Mouse (Mus musculus) ovary, postnatal 14 days (tissue): ENCODE data around the gene Rora.

ENCODE experiments used
- DNase-seq: peaks from one replicate; pipeline ENCODE4 v3.0.0; 2022; ENCODE audit warnings: low spot score

Rora gene

GRCm38 (mm10) chr9:69307974-69308373 lies 654.4 kb downstream of the Rora start:
- DNase-seq: no peak

- no peak for DNase-seq
These were observed 656.9 kb downstream of the Rora start for GRCm38 (mm10) chr9:69310524-69310923.

GRCm38 (mm10) chr9:69313297-69313696 lies 659.7 kb downstream of the Rora start:
- DNase-seq: no peak

GRCm38 (mm10) chr9:69314451-69315210 lies 661.0 kb downstream of the Rora start:
- no peak for DNase-seq

DNA sequence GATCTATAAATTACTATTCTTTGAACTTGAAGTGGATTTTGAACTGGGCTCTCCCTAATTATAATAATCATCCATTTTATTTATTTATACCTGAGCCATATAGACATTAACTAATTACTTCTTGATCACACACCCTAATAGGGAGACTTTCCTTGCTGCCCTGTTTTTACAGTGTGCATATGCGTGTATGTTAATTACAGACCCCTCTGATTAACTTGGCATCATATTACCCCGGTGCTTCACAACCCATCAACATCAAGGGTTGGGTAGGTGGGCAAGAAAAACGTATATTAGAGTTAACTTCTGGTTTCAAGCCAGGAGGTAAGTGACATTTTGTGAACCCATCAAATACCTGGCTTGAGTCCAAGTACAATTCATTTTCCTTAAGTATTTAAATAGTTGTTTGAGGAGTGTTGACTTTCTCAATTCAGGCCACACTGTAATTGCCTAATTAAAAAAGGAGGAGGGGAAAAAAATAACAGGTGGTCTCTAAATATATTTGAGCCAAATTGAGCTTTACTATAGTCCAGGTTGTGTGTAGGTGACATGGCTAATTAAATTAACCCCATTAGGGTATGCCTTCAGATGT lies 664.0 kb downstream of the Rora start:
- DNase-seq: no peak

DNA sequence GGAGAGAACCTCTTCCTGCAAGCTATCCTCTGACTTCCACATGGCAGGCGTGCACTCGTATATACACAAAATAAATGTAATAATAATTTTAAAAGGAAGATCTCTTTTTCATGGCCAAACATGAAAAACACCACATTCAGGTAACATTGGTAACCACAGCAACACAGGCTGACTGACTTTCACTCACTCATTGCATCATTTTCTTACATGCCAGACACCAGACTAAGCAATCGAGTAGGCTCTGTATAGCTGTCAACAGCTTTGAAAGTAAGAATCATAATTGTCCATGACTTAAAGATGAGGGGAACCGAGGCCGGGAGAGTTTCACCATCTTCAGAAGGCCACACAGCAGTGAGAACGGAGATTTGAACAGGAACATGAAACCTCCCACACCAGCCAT lies 665.8 kb downstream of the Rora start:
- DNase-seq: no peak

GRCm38 (mm10) chr9:69319913-69320634 lies 666.5 kb downstream of the Rora start:
- no peak for DNase-seq

DNA sequence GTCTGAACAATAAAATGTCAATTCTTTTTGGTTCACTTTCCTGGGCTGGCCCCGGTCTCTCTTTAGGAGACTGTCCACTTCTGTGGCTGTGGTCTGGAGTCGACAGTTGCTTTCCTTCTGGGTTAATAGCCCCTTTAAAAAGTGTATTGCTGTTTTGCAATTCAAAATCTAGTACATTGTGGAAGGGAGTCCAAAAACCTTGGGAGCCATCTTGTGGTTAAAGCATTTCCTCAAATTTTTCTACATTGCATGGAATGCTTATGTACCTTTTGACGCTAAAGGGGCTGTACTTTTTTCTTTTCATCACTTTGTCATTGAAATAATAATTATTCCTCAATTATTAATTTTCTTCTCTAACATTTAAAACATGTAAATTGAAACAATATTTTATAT lies 667.0 kb downstream of the Rora start:
- no peak for DNase-seq

DNA sequence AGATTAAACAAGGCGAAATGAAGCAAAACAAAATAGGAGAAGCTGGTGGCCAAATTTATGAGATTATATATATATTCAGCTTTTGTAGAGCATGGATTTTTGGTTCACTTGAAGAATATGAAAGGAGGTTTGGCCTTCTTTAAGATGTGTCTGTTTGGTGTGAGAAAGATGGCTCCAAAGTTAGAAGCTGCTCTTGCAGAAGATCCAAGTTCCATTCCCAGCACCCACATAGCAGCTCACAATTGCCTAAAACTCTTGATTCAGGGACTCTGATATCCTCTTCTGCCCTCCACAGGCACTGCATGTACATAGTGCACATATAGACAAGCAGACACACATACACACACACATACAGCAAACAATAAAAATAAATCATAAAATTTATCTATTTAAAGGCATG lies 668.4 kb downstream of the Rora start:
- no peak for DNase-seq

DNA sequence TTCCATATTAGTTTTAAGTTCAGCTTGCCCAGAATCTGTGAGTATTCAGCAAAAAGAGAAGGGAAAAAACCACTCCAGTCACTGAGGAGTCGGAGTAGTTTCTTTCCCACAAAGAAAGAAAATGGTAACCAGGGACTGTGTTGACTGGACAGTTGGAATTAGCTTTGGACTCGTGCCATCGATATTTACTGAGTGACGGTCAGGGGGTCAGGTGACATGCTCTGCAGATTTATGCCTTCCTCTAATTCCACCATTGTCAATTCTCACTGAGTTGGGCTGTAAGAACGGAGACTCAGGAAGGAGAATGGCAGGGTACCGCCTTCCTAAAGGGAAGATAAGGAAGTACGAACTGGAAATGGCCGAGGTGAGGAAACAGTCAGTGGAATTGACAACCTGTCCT lies 670.2 kb downstream of the Rora start:
- DNase-seq: no peak

GRCm38 (mm10) chr9:69327077-69327476 lies 673.5 kb downstream of the Rora start:
- no peak for DNase-seq

DNA sequence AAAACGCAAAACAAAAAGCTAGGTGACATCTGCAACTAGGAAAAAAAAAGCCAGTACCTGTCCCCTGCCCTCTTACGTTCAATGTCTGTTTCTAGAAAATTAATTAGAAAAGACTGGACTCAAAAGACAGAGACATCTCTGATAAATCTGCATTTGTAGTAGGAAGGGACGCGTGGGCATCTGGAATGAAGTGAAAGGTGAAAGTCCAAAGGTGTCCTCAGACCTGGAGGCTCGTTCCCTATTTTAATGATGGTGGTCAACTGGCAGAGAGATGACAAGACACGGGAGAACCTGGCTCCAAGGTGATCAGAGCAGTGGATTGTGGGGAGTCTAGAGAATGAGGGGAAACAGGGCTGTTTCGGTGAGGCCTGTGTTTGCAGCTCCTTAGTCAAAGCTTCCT lies 674.0 kb downstream of the Rora start:
- DNase-seq: no peak

DNA sequence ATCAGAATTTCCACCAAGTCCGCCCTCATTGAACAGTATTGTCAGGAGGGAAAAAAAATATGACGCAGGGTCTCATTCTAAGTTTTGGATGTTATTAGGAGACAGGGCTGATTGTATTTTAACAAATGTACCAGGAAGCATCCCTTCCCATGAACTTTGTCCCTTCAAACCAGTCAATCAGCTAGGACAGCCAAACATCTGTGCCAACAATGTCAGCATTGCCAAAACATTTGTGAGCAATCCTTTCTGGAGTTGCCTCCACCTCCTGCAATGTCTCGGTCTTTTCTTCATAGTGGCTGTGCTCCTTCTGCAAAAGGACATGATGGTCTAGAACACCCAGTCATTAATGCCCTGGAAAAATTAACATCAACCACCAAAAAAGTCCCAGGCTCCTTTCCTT lies 678.2 kb downstream of the Rora start:
- no peak for DNase-seq

GRCm38 (mm10) chr9:69332802-69333568 lies 679.4 kb downstream of the Rora start:
- no peak for DNase-seq

GRCm38 (mm10) chr9:69333654-69334053 lies 680.1 kb downstream of the Rora start:
- DNase-seq: no peak

DNA sequence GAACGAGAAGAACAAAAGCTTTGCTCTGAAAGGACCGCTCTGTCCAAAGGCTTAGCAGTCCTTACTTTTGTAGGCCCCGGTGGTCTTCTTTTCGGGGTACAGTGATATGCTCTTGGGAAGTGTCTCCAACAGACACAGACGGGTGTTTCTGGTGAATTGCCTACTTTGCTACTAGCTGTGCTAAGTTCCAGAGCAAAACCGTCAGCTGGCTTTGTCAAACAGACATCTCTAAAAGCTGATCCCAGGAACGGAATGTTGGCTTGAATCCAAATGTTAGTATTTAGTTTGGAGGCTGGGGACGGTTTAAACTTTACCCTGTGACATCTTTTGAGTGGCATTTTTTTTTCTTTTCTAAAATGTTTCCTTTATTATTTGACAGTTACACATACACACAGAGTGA lies 680.5 kb downstream of the Rora start:
- DNase-seq: no peak

- no peak for DNase-seq
These were observed 682.5 kb downstream of the Rora start for GRCm38 (mm10) chr9:69336063-69336462.

- DNase-seq: no peak
These were observed 685.6 kb downstream of the Rora start for GRCm38 (mm10) chr9:69339199-69339598.

DNA sequence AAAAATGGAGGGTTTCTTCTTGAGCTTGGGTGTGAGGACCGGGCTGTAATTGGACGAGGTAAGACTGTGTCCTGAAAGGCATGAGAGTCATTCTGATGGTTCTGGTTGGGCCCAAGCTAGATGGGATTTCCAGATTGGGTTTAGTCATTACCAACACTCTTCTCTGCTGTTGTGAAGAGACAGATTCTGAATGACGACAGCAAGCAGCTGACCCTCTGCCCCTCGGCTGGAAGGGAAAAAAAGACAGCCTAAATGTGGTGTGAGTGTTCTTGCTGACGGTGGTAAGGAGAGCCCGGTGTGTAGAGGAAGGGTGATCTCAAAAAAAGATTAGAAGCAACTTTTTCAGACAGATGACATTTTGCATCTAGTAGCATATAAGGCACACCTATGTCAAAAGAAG lies 686.2 kb downstream of the Rora start:
- no peak for DNase-seq

DNA sequence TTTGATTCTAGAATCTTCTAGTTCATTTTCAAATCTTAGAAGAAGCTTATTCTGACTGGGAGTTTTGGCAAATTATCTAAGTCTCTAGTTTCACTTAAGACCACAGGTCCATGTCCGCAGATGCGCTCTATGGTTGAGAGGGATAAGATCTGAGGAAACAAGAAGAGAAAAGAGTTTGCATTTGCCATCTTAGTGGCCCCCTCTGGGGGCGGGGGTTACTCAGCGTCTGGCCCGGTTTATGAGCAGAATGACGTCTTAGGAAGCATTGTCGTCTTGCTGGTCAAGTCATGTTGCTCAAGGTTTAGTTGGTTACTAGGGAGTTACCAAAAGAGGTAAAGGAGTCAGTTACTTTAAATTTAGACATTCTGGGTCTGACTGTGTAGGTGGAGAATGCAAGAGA lies 686.8 kb downstream of the Rora start:
- no peak for DNase-seq

GRCm38 (mm10) chr9:69343881-69344280 lies 690.3 kb downstream of the Rora start:
- DNase-seq: no peak

- no peak for DNase-seq
These were observed 692.0 kb downstream of the Rora start for GRCm38 (mm10) chr9:69345550-69345949.

GRCm38 (mm10) chr9:69347796-69348195 lies 694.2 kb downstream of the Rora start:
- DNase-seq: no peak
